Mouse (Mus musculus) thymus, adult 2 months (tissue): ENCODE results near the gene Cacna1s. TPM values are rescaled to one million over a fixed set of nuclear protein-coding genes. Genes with fewer than 3 reads are reported as not detected.

Experiments used
- DNase-seq: peaks from one replicate; pipeline ENCODE4 v3.0.0; 2021
- H3K27ac ChIP-seq: fragments of 200-500 bp; 2 replicates; pipeline ENCODE4 v1.5.1; 2012; ENCODE audit warnings: low read length, control low read depth; ENCODE audit not compliant: control insufficient read depth, insufficient read depth
- H3K27me3 ChIP-seq: fragments of 200-500 bp; 2 replicates; pipeline ENCODE4 v1.6.1; 2012; ENCODE audit warnings: mild to moderate bottlenecking, low read length, moderate library complexity, mixed read lengths; ENCODE audit not compliant: control insufficient read depth, insufficient read depth
- H3K36me3 ChIP-seq: fragments of 200-500 bp; 2 replicates; pipeline ENCODE4 v1.6.1; 2012; ENCODE audit warnings: mild to moderate bottlenecking, low read length, moderate library complexity; ENCODE audit not compliant: control insufficient read depth, insufficient read depth
- H3K4me1 ChIP-seq: fragments of 200-500 bp; replicated peaks from 2 replicates; pipeline ENCODE4 v1.6.1; 2012; ENCODE audit warnings: low read length; ENCODE audit not compliant: control insufficient read depth, insufficient read depth
- H3K4me3 ChIP-seq: fragments of 200-500 bp; 2 replicates; pipeline ENCODE4 v1.5.1; 2012; ENCODE audit warnings: mild to moderate bottlenecking, low read length, control low read depth, moderate library complexity; ENCODE audit not compliant: control insufficient read depth, insufficient read depth
- CTCF ChIP-seq: fragments of 200-500 bp; IDR thresholded peaks from 2 replicates; pipeline ENCODE4 v1.5.1; 2012; ENCODE audit warnings: mild to moderate bottlenecking, control low read depth, low read length, moderate library complexity, borderline replicate concordance; ENCODE audit not compliant: control insufficient read depth, poor library complexity, insufficient read depth; ENCODE audit errors: extremely low read depth
- POLR2A ChIP-seq: fragments of 200-500 bp; IDR thresholded peaks from 2 replicates; pipeline ENCODE4 v1.6.1; 2012; ENCODE audit warnings: mild to moderate bottlenecking, low read length, control low read depth, moderate library complexity; ENCODE audit not compliant: control insufficient read depth, poor library complexity, insufficient read depth; ENCODE audit errors: extremely low read depth
- WGBS: fragments of 180-500 bp; shearing (Covaris S2); methylation state at CpG from one replicate; pipeline ENCODE4 v1.1.7; 2018; 5-methylcytosine and 5-hydroxymethylcytosine counted together
- polyA plus RNA-seq: library from polyadenylated mRNA; depleted of rRNA; stranded (reverse); fragments of >200 nt; gene quantifications from 2 replicates; pipeline ENCODE4 v1.2.3, GENCODE M21; 2012

Cacna1s gene
- polyA plus RNA-seq, 1 experiment = 3.7 TPM

GRCm38 (mm10) chr1:136139990-136140640 lies 87.6 kb downstream of the Cacna1s start:
- Histone ChIP-seq H3K4me3 (peak overlapping the region; percentile 63), H3K27me3 (no peaks in the 10 kb centered on the region), H3K27ac (peak overlapping the region; percentile 86), H3K4me1 (peaks cover 56% of the 10 kb centered on the region), H3K36me3 (peaks cover 7% of the 10 kb centered on the region)
- TF ChIP-seq POLR2A = no peak
- 1% methylated on average over 32 of the region's 32 CpGs for WGBS
- DNase-seq = peak; percentile 83

GRCm38 (mm10) chr1:136141176-136141950 lies 88.8 kb downstream of the Cacna1s start:
- Histone ChIP-seq H3K4me1 (peaks cover 45% of the 10 kb centered on the region), H3K27ac (no peak overlapping the region), H3K36me3 (peaks cover 17% of the 10 kb centered on the region), H3K4me3 (no peak overlapping the region), H3K27me3 (no peaks in the 10 kb centered on the region)
- no peak for DNase-seq
- no peak for TF ChIP-seq POLR2A
- no peak for TF ChIP-seq CTCF
- 85% methylated on average over 11 of the region's 11 CpGs for WGBS

- TF ChIP-seq POLR2A = no peak
- no peak for TF ChIP-seq CTCF
- Histone ChIP-seq H3K4me3 (no peak overlapping the region), H3K27ac (no peak overlapping the region), H3K36me3 (peaks cover 24% of the 10 kb centered on the region), H3K4me1 (peaks cover 35% of the 10 kb centered on the region), H3K27me3 (no peaks in the 10 kb centered on the region)
- 89% methylated on average over 6 of the region's 6 CpGs for WGBS
- DNase-seq = no peak
Observed at GRCm38 (mm10) chr1:136142336-136142735, 89.8 kb downstream of the Cacna1s start.

GRCm38 (mm10) chr1:136143514-136143913 lies 91.0 kb downstream of the Cacna1s start:
- Histone ChIP-seq H3K27ac (no peak overlapping the region), H3K27me3 (no peaks in the 10 kb centered on the region), H3K36me3 (peaks cover 36% of the 10 kb centered on the region), H3K4me1 (peaks cover 23% of the 10 kb centered on the region), H3K4me3 (no peak overlapping the region)
- WGBS = 96% methylated on average over 10 of the region's 10 CpGs
- no peak for DNase-seq
- TF ChIP-seq POLR2A (no peak), CTCF (no peak)

- Histone ChIP-seq H3K4me3 (no peak overlapping the region), H3K36me3 (peaks cover 93% of the 10 kb centered on the region), H3K27ac (no peak overlapping the region), H3K4me1 (no peaks in the 10 kb centered on the region), H3K27me3 (no peaks in the 10 kb centered on the region)
- 96% methylated on average over 9 of the region's 9 CpGs for WGBS
- no peak for DNase-seq
- TF ChIP-seq POLR2A (no peak), CTCF (no peak)
Observed at GRCm38 (mm10) chr1:136149702-136150101, 97.2 kb downstream of the Cacna1s start.

- TF ChIP-seq CTCF = no peak
- TF ChIP-seq POLR2A = no peak
- H3K27me3 ChIP-seq = no peaks in the 10 kb centered on the region
- no peak overlapping the region for H3K27ac ChIP-seq
- no peaks in the 10 kb centered on the region for H3K4me1 ChIP-seq
- 94% methylated on average over 8 of the region's 8 CpGs for WGBS
- H3K36me3 ChIP-seq = peaks cover 93% of the 10 kb centered on the region
- DNase-seq = no peak
- H3K4me3 ChIP-seq = no peak overlapping the region
Observed at GRCm38 (mm10) chr1:136151371-136151770, 98.8 kb downstream of the Cacna1s start.

GRCm38 (mm10) chr1:136156304-136156703 lies 103.8 kb downstream of the Cacna1s start:
- Histone ChIP-seq H3K27me3 (no peaks in the 10 kb centered on the region), H3K4me1 (no peaks in the 10 kb centered on the region), H3K27ac (no peak overlapping the region), H3K36me3 (peaks cover 97% of the 10 kb centered on the region), H3K4me3 (no peak overlapping the region)
- no peak for TF ChIP-seq POLR2A
- TF ChIP-seq CTCF = no peak
- DNase-seq = no peak
- 98% methylated on average over 4 of the region's 4 CpGs for WGBS
